Mouse (Mus musculus): Measurements from ENCODE around the gene Ndrg2.
"Not testable (repeated sequence)": the region's sequence is repeated elsewhere in the genome, so short reads cannot be mapped to it uniquely, and the experiment has no call there.

Ndrg2 gene

DNA sequence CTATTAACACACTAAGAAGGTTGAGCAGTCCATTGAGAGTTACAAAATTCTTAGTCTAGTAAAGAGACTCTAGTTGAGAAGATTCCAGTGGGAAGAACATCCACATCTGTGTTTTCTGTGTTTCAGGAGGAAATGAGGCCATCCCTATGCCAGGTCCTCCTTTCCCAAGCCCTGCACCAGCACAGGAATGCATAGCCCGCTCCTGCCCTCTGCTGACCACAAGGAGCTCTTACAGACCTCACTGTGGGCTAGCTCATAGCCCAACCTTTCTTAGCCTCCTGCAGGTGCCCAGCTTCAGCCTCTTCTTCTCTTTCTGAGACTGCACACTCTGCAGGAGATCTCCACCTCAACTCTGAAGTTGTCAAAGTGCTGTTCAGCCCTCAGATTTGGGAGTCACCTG, 50.4 kb downstream of the Ndrg2 start:
- not testable (repeated sequence) for DNase-seq

DNA sequence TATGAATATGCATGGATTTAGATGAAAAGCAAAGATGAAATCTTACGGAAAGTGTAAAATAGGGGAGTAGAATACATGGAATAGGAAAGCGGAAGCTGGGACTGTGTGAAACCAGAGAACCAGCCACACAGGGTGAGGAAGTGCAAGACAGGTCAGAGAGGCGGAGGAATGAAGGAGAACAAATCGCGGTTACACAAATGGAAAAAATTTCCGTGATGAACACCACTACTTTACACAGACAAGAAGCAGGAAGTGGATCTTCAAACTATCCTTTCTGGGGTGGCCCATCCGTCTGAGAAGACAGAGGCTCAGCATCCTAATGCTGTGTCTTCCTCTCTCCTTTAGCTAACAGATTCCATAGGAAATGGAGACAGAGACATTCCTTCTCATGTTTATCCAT, 58.7 kb downstream of the Ndrg2 start:
- DNase-seq: not testable (repeated sequence)
